Mouse (Mus musculus) adrenal gland, adult 8-10 months (tissue): ENCODE data around the gene Zfp385b. TPM values are rescaled to one million over a fixed set of nuclear protein-coding genes. Genes with fewer than 3 reads are reported as not detected.

Experiments used
- DNase-seq: peaks from one replicate; pipeline ENCODE4 v3.0.0; 2022
- total RNA-seq, 4 experiments: library from RNA; stranded (reverse); gene quantifications; 2 replicates each; pipeline ENCODE4 v1.2.4; 2022

Gene Zfp385b
- total RNA-seq, 4 experiments from 2014 or later = 0.15 to 0.62 (median 0.51) TPM

DNA sequence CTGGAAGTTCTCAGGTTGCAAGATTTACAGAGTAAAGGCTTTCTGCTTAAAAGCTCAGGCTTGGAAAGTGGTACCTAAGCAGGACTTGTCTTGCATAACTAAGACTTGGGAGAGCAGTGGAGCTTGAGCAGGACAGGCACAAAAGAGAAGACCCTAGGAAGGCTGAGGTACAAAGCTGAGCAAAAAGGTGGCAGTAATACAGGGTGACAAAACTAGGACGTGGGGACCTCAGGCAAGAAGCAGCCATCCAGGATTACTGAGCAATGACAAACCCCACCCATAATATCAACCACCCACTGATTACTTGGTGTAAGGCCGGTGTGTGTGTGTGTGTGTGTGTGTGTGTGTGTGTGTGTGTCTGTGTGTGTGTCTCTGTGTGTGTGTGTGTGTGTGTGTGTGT lies 114.0 kb downstream of the Zfp385b start:
- no peak for DNase-seq

DNA sequence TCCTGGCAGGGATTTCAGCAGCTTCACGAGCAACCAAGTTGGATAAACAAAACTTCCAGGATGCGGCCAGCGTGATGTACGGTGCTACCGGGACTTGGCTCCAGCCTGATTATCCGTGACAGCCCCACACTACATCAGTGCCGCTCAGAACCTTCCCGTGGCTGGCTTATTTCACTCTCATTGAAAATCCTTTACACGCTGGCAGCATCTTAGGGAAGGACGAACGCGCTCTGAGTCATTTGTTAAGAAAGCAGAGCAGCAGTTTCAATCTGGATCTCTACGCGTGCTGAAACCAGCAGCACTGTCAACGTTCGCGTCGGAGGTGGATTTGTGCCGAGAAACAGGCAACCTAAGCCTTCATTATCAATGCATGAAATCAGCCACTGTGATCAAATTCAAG lies 116.4 kb downstream of the Zfp385b start:
- DNase-seq = peak; percentile 8

DNA sequence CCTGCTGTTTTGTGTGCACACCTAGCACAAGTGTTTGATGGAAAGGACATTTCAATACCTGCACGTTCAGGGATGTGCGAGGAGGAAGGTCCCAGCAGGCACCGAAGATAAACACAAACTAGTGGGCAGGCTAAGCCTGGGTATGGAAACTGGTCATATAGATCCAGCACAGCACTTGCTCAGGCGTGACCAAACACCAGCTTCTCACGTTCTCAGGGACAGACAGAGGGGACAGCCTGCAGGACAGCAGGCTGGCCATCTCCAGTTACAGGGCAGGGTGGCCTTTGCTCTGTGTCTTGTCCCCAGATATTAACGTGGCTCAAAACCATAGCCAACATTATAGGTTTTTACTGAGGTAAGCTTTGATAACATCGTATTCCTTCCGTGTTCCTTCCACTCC lies 128.3 kb downstream of the Zfp385b start:
- no peak for DNase-seq

DNA sequence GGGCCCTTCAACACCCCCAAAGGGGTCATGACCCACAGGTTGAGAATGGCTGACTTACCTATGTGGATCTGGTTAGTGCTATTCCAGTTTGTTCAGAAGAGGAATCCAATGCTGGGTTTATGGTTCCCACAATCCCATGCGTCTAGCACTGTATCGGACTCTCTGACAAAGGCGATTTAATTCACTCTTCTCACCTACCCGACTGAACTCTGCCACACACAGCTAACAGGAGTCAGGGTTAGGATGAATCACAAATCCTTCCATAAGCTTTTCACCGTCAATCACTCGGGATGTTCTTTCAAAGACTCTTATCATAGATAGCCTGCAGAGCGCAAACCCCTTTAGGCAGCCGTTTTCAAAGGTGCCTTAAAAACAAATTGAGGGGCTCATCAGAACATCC lies 129.1 kb downstream of the Zfp385b start:
- DNase-seq = no peak

DNA sequence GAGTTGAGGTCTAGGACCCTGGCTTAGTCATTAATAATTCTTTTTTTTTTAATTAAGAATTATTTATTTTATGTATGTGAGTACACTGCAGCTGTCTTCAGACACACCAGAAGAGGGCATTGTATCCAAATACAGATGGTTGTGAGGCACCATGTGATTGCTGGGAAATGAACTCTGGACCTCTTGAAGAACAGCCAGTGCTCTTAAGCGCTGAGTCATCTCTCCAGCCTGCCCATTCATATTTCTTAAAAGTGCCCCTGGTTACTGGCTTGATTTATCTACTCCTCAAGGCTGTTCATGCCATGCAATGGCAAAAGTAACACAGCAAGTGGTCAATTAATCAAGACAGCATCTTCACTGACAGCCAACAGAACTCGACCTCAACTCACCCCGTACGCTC lies 130.8 kb downstream of the Zfp385b start:
- peak; percentile 12 for DNase-seq

DNA sequence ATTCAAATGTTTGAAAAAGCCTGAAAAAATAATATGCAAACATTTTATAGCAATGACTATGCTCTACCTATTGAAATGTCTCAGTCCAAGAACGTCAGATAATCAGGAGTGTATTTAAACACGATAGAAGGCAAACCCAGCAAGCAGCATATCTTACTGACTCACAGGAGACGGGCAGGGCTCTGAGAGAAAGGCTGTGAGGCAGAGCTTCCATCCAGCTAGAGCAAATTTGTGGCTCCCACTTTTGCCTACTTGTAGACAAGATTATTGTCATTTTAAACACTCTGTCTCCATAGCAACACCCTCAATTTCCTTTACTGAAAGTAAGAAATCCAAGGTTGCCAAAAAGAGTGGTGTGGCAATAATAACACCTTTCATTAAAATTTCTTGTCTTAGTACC lies 135.4 kb downstream of the Zfp385b start:
- no peak for DNase-seq

DNA sequence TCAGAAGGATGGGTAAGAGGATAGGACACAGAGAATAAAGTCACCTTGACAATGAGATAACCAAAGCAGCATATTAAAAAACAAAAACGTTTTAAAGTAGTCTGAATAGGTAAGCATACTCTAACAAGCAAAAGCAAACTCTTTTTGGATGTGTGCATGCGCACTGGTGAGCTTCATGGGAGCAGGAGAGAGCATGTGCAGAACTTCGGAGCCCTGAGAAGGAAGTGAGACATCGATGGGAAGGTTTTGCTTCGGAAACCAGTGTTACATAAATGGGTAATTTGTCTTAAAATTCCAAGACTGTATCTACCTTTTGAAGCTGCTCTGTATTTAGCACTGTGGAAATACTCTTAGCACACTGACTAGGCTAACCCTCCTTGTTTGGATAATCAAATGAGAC lies 137.2 kb downstream of the Zfp385b start:
- DNase-seq = no peak

DNA sequence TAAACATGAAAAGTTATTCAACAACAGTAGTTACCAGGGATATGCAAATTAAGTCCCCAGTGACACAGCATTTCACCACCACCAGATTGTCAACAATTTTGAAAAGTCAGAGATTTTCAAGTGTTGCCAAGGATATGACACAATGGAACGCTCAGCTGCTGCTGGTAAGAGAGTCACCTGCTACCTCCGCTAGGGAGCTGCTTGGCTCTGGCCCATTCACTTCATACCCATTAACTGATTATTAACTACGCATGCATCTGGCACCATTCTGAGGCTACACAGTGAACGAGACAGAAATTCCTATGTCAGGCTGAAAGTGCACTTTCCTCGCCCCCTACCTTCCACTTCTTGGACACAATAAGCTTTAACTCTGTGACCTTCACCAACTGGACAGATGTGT lies 137.7 kb downstream of the Zfp385b start:
- DNase-seq = no peak

DNA sequence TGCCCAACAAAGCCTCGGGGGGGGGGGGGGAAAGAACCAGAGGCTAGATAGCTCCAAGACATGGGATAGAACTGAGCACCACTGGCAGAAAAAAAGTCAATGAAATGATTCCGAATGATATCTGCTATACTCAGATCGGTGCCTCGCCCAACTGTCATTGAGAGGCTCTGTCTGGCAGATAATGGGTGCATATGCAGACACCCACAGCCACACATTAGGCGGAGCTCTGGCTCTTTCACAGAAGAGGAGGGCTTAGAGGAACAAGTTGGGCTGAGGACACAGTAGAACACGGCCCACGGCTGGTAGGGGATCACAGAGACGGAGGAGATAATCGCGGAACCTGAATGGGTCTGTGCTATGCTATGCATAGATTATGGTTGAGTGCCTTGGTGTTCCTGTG lies 145.7 kb downstream of the Zfp385b start:
- no peak for DNase-seq

DNA sequence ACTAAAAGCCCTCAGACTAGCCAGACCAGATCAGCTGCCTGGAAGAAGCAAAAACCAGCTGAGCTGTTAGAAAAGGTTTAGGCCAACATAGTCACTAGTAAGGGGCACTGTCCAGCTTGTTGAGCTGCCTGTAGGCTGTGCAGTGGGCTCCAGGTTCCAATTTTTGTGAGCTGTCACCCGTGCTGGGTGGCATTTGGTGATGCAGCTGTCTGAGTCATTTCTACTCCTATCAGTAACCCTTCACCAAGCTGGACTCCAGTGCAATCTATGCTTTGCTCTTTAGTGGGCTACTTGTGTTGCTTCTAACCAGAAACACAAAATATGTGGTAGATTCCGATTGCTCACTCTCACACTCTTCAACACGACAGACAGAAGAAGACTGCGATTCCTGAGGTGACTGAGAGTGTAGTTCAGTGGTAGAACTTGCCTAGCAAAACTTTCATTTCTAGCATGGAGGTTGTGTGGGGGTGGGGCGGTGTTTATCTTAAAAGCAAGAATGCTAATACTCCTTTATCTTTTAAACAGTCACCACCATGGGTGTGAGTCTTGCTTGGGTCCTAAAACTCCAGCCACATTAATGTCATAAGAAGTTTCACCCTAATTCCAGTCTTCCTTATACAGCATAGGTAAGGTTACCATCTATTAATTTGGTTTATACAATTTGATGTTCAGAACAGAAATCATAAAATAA lies 147.1 kb downstream of the Zfp385b start:
- DNase-seq = no peak

DNA sequence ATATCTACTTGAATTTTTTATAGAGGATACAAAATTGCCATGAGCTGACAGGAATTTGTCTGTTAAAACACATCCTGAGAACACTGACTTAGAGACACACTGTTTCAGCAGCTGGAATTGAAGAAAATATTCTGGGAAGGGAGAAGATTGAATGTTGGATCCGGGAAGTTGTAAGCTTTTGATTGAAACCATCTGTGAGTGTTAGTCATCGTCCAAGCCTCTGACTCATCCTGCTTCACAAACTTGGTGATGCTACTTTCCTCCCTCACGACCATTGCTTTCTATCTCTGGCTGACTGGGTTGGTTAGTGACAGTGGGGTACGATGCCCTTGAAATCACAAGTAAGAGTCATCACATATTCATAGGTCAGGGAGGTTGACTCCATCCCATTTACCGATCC lies 157.3 kb downstream of the Zfp385b start:
- DNase-seq = no peak

DNA sequence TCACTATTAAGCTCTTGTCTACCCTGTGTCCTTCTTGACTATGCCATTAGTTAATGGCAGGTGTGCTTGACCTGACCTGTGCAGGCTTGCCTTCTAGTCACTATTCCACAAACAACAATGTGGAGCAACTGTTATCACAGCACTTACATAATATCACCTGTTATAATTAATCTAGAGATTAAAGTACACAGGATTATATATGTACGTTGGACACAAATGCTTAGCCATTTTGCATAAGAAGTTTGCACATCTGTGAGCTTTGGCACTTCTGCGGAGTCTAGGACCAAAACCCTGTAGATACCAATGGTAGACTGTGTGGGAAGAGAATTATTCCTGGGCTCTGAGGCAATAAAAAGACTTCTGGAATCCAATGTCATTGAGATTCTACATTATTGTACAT lies 165.8 kb downstream of the Zfp385b start:
- no peak for DNase-seq

DNA sequence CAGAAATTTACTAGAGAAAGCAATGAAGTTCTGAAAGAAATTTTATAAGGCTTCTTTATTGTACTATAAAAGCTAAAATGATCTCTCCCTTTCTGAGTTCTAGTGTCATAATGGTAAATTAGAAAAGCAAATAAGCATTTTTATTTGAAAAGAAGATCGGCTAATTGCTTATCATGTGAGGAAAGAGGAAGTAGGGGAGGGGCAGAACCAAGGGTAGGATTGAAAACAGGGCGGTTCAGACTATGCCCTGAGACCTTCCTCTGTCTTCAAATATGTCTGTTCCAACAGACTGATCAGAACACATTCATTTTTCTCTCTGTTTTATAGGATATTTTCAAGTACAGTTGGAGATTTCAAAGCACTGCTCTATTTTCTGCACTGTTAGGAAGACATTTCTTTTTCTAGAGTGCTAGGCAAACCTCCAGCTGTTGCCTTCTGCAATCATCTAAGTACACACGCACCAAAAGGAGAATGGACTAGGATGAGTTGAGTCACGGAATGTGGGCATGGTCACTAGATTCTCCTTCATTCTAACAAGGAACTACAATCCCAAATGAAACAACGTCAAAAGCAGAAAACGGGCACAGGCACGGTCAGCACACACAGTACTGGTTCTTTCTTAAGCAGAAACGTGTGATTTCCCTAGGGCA lies 177.8 kb downstream of the Zfp385b start:
- DNase-seq = no peak

DNA sequence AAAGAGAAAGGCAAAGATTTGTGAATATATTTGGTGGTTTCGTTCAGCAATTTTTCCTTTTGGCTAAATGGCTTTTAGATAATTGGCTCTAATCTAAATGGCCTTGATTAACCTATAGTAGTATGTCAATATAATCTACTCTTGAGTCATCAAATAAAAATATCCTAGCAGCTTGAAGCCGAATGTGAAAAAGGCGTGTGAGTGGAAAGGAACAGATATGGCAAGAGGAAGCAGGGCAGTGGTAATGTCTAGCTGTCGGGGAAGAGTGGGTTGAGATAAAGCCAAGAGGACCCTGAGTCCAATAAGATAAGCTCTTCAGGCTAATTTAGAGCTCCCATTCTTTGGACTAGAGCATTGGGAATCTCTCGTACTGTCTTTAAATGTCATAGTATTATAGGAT lies 179.4 kb downstream of the Zfp385b start:
- no peak for DNase-seq

DNA sequence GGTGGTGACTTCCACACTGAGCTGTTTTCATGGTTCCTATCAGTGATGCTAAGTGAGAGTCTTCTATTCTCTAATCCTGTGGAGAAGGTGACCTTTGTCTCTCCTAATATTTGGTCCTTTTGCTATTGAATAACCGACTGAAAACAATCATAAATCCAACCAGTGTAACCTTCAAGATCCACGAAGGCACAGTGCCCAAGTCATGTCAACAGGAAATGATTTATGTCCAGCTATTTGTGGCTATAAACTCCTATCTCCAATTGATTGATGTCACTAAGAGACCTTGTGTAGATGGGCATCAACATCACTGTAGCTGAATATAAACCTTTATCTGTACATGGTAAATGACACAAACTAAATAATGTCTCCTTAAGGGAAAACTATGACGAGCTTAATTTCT lies 187.8 kb downstream of the Zfp385b start:
- peak; percentile 19 for DNase-seq

DNA sequence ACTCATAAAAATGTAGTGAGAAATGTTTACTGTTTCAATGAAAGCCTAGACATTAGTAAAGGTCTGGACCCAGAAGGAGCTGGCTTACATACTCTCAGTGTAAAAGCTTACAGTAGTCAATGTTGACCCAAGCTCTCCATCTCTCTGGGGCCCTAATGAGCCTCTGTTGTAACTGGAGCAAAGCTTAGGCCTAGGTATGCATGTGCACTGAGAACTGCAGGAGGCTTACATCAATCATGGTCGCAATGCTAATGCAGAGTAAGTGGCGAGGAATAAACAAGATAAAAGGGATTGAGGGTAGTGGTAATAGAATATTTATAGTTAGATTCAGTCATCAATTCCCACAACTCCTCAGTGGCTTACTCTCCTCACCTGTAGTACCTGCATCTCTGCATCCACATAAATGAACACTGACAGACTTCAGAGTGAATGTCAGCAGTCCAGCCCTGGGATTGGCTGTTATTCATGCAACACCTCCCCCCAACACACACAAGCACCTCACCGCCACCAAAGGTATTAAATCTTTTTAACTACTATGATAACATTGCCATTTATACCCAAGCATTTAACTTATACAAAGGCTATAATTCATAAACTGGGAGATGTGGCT lies 191.7 kb downstream of the Zfp385b start:
- DNase-seq = no peak

DNA sequence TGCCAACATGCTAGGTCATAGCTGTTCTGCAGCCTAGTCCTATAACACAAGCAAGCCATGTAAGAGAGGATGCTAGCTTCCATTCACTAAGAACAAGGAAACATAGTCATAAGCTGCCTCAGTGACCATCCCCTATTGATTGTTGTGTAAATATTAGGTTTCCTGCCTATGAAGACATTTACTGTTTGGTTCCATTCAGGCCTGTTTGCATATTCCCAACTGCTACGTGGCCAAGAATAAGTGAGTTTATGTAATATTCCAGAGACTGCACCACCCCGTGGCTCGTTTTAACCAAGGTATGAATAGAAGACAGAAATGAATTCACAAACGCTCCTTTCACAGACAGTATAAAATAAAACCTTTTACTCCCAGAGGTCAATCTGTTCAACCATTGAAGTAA lies 200.8 kb downstream of the Zfp385b start:
- no peak for DNase-seq

DNA sequence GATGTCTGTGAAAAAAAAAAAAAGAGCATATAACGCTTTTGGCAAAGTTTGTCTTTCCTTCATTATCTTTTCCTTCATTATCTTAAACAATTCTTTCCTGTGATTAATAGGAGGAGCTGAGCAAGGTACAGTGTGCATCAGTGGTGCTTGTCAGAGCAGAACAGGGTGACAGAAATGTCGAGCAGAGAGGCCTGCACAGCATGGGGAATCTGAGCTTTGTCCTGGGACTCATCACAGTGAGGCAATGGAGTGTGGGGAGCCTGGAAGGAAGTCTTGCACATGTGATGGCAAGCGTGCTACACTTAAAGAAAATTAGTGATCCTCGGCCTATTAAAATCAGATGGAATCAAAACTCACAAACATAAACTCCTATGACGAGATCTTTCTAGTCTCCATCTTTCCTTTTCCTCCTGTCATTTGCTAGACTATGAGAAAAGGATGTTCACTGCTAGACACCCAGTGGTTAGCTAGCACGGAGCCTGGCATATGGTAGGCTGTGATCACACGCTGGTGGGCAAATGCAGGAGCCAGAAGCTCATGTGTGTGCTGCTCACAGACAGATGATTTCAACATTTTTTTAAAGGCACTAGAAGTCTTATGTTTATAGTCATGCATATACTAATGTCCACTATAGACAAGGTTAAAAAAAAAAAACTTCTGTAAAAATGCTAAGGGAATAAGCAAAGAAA lies 209.0 kb downstream of the Zfp385b start:
- DNase-seq = no peak

DNA sequence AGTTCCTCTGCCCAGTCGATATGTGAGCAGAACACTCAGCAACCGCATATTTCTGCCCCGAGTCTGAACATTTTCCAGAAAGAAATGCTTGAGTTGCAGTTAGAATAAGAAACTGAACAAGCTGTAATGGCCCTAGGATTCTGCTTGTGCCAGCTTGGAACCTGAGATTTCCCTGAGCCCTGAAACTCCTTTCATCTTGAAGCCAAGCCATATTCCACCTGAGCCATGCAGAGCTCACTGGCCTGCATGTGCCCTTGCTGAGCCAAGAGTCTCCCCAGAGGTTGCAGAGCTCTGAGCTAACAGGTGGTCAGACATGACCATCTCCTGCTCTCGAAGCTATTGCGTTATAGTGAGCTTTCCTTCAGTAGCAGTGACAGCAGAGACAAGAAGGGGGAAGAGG lies 210.0 kb downstream of the Zfp385b start:
- DNase-seq = no peak

DNA sequence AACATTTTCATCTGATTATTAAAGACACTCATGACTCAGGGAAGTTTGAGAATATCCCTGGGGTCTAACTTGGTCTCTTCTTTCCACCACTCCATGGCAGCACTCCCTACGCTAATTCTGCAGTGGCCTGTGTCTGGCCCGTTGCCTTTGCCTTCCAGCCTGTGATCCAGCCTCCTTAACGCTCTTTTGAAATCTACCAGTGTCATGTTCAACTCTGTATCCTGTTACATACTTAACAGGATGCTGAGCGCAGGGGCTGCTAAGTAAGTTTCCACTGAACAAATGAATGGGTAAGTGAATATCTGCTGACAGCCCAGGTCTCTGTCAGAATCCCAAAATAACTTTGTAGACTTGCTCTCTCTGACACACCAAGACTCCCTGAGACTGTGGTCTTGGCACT lies 210.8 kb downstream of the Zfp385b start:
- DNase-seq = no peak

DNA sequence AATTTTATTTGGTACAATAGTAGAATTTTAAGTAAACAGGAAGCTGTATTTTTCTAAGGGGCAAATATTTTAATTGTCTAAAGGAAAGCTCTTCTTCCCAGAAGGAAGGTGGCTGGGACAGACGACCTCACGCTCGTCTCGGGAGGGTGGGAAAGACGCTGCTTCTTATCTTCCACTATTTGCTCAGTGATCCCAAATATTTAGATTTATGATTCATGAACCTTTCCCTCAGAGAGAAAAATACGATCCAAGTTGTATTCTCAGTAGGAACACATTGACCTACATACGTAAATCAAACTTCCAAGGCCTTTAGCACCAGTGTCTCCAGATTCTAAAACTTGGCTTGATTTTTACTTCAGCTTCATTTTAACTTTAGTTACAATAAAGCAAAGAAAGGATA lies 226.0 kb downstream of the Zfp385b start:
- no peak for DNase-seq

DNA sequence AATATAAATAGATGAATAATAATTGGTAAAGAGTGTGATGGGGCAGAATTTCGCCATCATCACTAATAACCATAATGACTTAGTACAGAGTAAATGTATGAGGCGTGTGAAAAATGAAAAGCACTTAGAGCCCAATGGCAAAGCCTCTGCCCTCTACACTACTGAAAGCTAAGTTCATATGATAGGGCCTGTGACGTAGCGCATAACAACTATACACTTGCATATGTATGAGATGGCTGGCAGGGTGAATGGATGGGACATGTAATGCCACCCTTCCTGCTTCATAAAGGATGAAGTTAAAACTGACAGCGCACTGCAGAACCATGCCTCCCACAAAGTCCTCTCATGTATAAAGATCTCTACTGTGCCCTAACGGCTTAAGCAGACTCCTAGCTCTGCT lies 226.9 kb downstream of the Zfp385b start:
- DNase-seq = no peak

DNA sequence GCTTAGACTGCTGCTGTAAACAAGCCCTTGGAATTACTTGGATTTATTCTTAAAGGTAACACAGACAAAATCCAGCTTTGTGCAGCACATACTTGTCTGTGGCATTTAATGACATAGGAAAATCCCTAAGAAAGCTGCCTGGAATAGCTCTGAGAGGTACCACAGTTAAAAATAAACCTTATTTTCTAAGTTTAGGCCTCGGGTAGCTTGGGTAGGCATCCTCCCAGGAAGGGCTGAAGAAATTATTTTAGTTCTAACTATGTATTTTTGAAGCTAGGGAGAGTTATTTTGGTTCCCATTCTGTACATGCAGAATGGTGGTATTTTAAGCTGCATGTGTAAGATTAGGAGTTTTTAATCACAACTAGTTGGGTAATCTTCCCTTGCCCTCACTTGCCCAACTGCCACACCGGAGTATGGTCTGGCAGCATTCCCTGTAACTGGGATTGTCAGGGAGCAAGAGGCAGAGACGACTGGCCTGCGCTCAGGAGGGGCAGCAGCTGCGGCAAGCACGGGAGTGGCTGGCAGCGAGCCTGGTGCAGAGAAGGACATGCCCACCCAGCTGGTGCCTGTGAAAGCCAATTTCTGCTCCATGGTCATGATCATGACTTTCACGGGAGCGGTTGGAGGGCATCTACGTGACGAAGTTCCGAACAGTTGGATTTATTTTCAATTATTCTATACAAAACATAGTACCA lies 230.1 kb downstream of the Zfp385b start:
- DNase-seq = no peak
